Mouse (Mus musculus) hindbrain, embryonic 10.5 days (tissue): ENCODE results near the gene G2e3. TPM values are rescaled to one million over a fixed set of nuclear protein-coding genes. Genes with fewer than 3 reads are reported as not detected.
A peak's percentile ranks its signal among the peaks of the same experiment; 100 is the strongest.

Source experiments
- DNase-seq: peaks from one replicate; pipeline ENCODE4 v3.0.0-alpha.2; 2017; ENCODE audit warnings: low spot score
- H3K27ac ChIP-seq: fragments of 300-500 bp; sonication (generic); 2 replicates; pipeline ENCODE4 v1.5.1; 2016; ENCODE audit warnings: mild to moderate bottlenecking, moderate library complexity
- H3K27me3 ChIP-seq: fragments of 300-500 bp; sonication (generic); 2 replicates; pipeline ENCODE4 v1.6.1; 2016; ENCODE audit warnings: mild to moderate bottlenecking; ENCODE audit not compliant: poor library complexity, insufficient read depth, severe bottlenecking
- H3K36me3 ChIP-seq: fragments of 300-500 bp; sonication (generic); 2 replicates; pipeline ENCODE4 v1.6.1; 2016; ENCODE audit warnings: mild to moderate bottlenecking, moderate library complexity
- H3K4me1 ChIP-seq: fragments of 300-500 bp; sonication (generic); replicated peaks from 2 replicates; pipeline ENCODE4 v1.6.1; 2016; ENCODE audit warnings: mild to moderate bottlenecking
- H3K4me3 ChIP-seq: fragments of 300-500 bp; sonication (generic); 2 replicates; pipeline ENCODE4 v1.5.1; 2016; ENCODE audit warnings: mild to moderate bottlenecking, moderate library complexity
- H3K9me3 ChIP-seq: fragments of 300-500 bp; sonication (generic); 2 replicates; pipeline ENCODE4 v1.6.1; 2016; ENCODE audit warnings: mild to moderate bottlenecking, moderate library complexity
- WGBS: fragments of 180-500 bp; shearing (Covaris S2); methylation state at CpG from one replicate; pipeline ENCODE4 v1.1.7; 2016; 5-methylcytosine and 5-hydroxymethylcytosine counted together
- polyA plus RNA-seq: library from polyadenylated mRNA; unstranded; fragments of >200 nt; fragmentation: Nextera tagmentation; extraction: Ambion mirVana; gene quantifications from 2 replicates; pipeline ENCODE4 v1.2.1, GENCODE M21; 2016

G2e3 gene
- 37.0 and 44.2 TPM in 2 replicates for polyA plus RNA-seq

DNA sequence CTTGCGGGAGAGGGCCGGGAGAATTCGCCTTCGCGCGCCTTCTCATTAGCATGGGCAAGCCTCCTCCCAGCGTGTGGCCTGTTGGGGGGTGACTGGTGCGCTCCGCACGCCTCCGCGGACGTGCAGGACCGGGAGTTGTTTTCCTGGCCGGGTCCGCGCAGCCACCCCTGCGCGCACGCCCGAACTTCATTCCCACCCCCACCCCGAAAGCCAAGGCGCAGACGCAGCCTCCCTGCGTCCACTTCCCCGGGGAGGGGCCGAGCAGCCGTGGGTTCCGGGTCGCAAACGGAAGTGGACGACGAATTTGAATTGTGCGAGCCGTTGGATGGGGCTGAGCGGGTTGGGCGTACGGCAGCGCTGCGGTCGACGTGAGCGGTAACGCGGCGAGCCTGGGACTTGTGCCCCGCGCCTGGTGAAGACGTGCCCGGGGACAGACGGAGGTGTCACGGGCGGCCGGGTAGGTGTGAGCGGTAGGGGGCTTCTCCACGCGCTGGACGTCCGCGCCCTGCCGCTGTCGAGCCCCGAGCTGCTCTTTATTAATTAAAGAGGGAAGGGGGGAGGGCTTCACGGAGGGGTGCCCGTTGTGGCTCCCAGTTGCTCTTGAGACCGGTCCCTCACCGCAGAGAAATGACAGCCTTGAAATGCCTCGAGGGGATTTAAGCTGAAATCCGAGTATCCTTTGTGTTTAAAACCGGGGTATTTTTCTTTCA, at the start of gene G2e3:
Gene G2e3, plus strand, starts transcription at position 74 of the 710 bp plus-strand sequence.
- Histone ChIP-seq H3K4me3 (peak within 1 kb of the TSS; percentile 75), H3K27ac (peak within 1 kb of the TSS; percentile 96), H3K36me3 (peaks cover 26% of the 10 kb centered on the region), H3K9me3 (no peaks in the 10 kb centered on the region), H3K27me3 (no peaks in the 10 kb centered on the region), H3K4me1 (peaks cover 21% of the 10 kb centered on the region)
- under 1% methylated on average over 70 of the region's 70 CpGs for WGBS
- peak; percentile 97 for DNase-seq

DNA sequence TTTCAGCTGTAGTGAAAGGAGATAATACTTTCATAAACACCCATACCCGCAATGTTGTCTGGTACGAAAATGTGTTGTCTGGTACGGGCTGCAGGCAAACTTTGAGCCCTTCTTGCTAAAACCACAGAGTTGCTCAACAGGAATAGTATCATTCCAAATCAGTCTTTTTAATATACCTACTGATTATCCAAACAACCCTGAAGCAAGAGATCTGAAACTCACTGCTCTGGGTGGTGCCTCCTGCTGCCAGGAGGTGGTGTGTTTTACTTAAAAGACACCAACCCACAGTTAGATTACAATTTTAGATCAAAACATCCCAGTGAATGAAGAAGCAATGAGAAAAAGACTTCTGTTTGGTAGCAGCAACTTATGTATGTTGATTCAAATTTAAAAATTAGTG, 24.3 kb upstream of the G2e3 start:
- no peak for DNase-seq
- H3K27ac ChIP-seq, result no peak overlapping the region
- no peaks in the 10 kb centered on the region for H3K36me3 ChIP-seq
- H3K9me3 ChIP-seq, result no peaks in the 10 kb centered on the region
- WGBS, result 92% methylated on average over 3 of the region's 3 CpGs
- no peaks in the 10 kb centered on the region for H3K27me3 ChIP-seq
- H3K4me1 ChIP-seq, result 0 out of 2 replicates have a peak, but pooled peaks cover 3% of the 10 kb centered on the region
- H3K4me3 ChIP-seq, result no peak overlapping the region

- Histone ChIP-seq H3K27me3 (no peaks in the 10 kb centered on the region), H3K4me1 (0 out of 2 replicates have a peak, but pooled peaks cover 3% of the 10 kb centered on the region), H3K4me3 (no peak overlapping the region), H3K27ac (no peak overlapping the region), H3K36me3 (no peaks in the 10 kb centered on the region), H3K9me3 (no peaks in the 10 kb centered on the region)
- 90% methylated on average over 3 of the region's 3 CpGs for WGBS
- DNase-seq, result no peak
Measured at GRCm38 (mm10) chr12:51326819-51327218, 21.0 kb upstream of the G2e3 start.

DNA sequence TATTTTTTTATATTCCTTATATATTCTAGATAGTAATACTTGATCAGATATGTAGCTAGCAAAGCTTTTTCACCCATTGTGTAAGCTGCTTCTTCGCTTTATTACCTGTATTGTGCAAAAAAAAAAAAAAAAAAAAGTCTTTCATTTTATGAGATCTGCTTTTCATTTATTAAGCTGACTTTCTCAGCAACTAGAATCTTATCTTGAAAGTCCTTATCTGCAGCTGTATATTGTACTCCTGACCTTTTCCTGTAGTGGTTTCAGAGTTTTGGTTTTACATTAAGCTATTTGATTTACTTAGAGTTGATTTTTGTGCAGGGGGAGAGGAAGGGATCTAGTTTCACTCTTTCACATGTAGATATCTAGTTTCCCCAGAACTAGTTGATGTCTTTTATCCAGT, 10.8 kb upstream of the G2e3 start:
- no peaks in the 10 kb centered on the region for H3K4me1 ChIP-seq
- no peak overlapping the region for H3K27ac ChIP-seq
- WGBS, result 85% methylated on average over 1 of the region's 1 CpGs
- no peak for DNase-seq
- no peaks in the 10 kb centered on the region for H3K27me3 ChIP-seq
- no peaks in the 10 kb centered on the region for H3K9me3 ChIP-seq
- H3K4me3 ChIP-seq, result no peak overlapping the region
- H3K36me3 ChIP-seq, result no peaks in the 10 kb centered on the region

DNA sequence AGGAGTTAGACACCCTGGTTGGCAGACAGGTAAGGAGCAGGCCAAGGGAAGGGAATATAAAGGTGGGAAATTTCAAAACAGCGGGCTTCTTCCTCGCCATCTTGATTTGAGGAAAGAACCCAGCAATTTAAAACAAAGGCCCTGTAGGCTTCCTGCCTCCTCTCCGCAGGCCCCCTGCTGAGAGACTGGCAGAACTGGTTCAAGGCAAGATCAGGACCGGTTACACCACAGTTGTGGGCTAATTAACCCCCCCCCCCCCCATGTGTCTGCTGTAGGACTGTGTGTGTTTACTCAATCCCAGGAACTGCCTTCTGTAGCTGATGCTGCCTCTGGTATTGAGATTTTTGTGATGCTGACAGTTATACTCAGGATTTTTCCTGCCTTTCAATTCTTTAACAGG, 1.7 kb upstream of the G2e3 start:
- peaks cover 7% of the 10 kb centered on the region; the same call in 1 of the 2 replicates for H3K36me3 ChIP-seq
- H3K27me3 ChIP-seq, result no peaks in the 10 kb centered on the region
- H3K4me1 ChIP-seq, result peaks cover 21% of the 10 kb centered on the region
- 21% methylated on average over 4 of the region's 4 CpGs for WGBS
- no peak overlapping the region for H3K4me3 ChIP-seq
- H3K27ac ChIP-seq, result no peak overlapping the region
- DNase-seq, result peak; percentile 14
- H3K9me3 ChIP-seq, result no peaks in the 10 kb centered on the region

GRCm38 (mm10) chr12:51348698-51348998, 787 bp downstream of the G2e3 start:
- Histone ChIP-seq H3K4me3 (peak overlapping the region; percentile 75), H3K4me1 (peaks cover 21% of the 10 kb centered on the region)
- WGBS, result under 1% methylated on average over 10 of the region's 10 CpGs

DNA sequence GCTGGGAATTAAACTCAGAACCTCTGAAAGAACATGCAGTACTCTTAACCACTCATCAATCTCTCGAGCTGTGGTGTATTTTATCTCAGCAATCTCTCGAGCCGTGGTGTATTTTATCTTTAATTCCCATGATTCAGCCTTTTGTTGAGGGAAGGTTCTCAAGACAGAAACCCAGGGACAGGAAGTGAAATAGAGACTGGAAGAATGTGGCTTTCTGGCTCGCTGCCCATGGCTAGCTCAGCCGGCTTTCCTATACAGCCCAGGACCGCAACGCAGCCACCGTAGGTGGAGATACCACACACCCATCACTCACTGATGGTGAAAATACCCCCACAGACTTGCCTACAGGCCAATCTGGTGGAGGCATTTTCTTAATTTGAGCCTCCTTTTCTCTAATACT, 7.4 kb downstream of the G2e3 start:
- Histone ChIP-seq H3K4me1 (peaks cover 8% of the 10 kb centered on the region), H3K36me3 (peaks cover 98% of the 10 kb centered on the region), H3K9me3 (no peaks in the 10 kb centered on the region), H3K4me3 (no peak overlapping the region), H3K27me3 (no peaks in the 10 kb centered on the region), H3K27ac (no peak overlapping the region)
- 89% methylated on average over 8 of the region's 8 CpGs for WGBS
- DNase-seq, result no peak

More at GRCm38 (mm10) chr12:51348698-51348998, 787 bp downstream of the G2e3 start:
- Histone ChIP-seq H3K27ac (peak overlapping the region; percentile 96), H3K36me3 (peaks cover 31% of the 10 kb centered on the region), H3K9me3 (no peaks in the 10 kb centered on the region), H3K27me3 (no peaks in the 10 kb centered on the region)
- no peak for DNase-seq

GRCm38 (mm10) chr12:51361294-51361693, 13.4 kb downstream of the G2e3 start:
- H3K4me1 ChIP-seq, result no peaks in the 10 kb centered on the region
- H3K36me3 ChIP-seq, result peaks cover 100% of the 10 kb centered on the region
- H3K27ac ChIP-seq, result no peak overlapping the region
- no peaks in the 10 kb centered on the region for H3K9me3 ChIP-seq
- H3K27me3 ChIP-seq, result no peaks in the 10 kb centered on the region
- no peak overlapping the region for H3K4me3 ChIP-seq
- no peak for DNase-seq

DNA sequence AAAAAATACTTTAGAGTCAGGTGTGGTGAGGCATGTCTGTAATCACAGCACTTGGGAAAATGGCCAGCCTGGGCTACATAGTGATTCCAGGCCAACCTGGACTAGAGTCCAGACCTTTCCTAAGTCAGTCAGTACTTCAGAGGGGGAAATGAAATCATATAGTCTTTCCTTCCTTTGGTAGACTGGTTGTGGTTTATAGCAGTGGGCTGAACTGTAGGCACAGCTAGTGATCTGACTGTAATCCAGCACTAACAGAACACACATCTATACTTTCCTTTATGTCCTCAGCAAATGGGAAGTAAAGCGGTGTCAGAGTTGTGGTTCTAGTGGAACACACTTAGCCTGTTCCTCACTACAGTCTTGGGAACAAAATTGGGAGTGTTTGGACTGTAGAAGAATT, 15.0 kb downstream of the G2e3 start:
- Histone ChIP-seq H3K9me3 (no peaks in the 10 kb centered on the region), H3K4me3 (no peak overlapping the region), H3K27me3 (no peaks in the 10 kb centered on the region), H3K36me3 (peaks cover 100% of the 10 kb centered on the region), H3K4me1 (no peaks in the 10 kb centered on the region), H3K27ac (no peak overlapping the region)
- DNase-seq, result no peak
- 98% methylated on average over 1 of the region's 1 CpGs for WGBS

- DNase-seq, result no peak
- Histone ChIP-seq H3K36me3 (peaks cover 100% of the 10 kb centered on the region), H3K4me1 (no peaks in the 10 kb centered on the region), H3K4me3 (no peak overlapping the region), H3K27me3 (no peaks in the 10 kb centered on the region), H3K27ac (no peak overlapping the region), H3K9me3 (no peaks in the 10 kb centered on the region)
- 95% methylated on average over 3 of the region's 3 CpGs for WGBS
Measured at GRCm38 (mm10) chr12:51368504-51368903, 20.6 kb downstream of the G2e3 start.

GRCm38 (mm10) chr12:51377003-51377887, 29.4 kb downstream of the G2e3 start, which contains the start of gene Scfd1:
Gene Scfd1, plus strand, starts transcription at chr12:51377510.
- no peaks in the 10 kb centered on the region for H3K4me1 ChIP-seq
- peaks cover 42% of the 10 kb centered on the region for H3K36me3 ChIP-seq
- H3K27ac ChIP-seq, result peak within 1 kb of the TSS; percentile 94
- H3K9me3 ChIP-seq, result no peaks in the 10 kb centered on the region
- H3K4me3 ChIP-seq, result peak within 1 kb of the TSS; percentile 79
- DNase-seq, result peak; percentile 95
- H3K27me3 ChIP-seq, result no peaks in the 10 kb centered on the region
- 1% methylated on average over 34 of the region's 34 CpGs for WGBS

GRCm38 (mm10) chr12:51377888-51378190, 30.0 kb downstream of the G2e3 start:
- H3K4me3 ChIP-seq, result peak overlapping the region; percentile 79
- peaks cover 37% of the 10 kb centered on the region for H3K36me3 ChIP-seq
- no peaks in the 10 kb centered on the region for H3K4me1 ChIP-seq
- H3K9me3 ChIP-seq, result no peaks in the 10 kb centered on the region
- H3K27ac ChIP-seq, result peak overlapping the region; percentile 94
- DNase-seq, result no peak
- WGBS, result 25% methylated on average over 6 of the region's 6 CpGs
- H3K27me3 ChIP-seq, result no peaks in the 10 kb centered on the region

GRCm38 (mm10) chr12:51399871-51400270, 52.0 kb downstream of the G2e3 start:
- no peaks in the 10 kb centered on the region for H3K27me3 ChIP-seq
- H3K27ac ChIP-seq, result no peak overlapping the region
- 97% methylated on average over 6 of the region's 6 CpGs for WGBS
- H3K9me3 ChIP-seq, result no peaks in the 10 kb centered on the region
- peaks cover 79% of the 10 kb centered on the region for H3K36me3 ChIP-seq
- H3K4me3 ChIP-seq, result no peak overlapping the region
- H3K4me1 ChIP-seq, result no peaks in the 10 kb centered on the region
- no peak for DNase-seq
